Mouse (Mus musculus) liver, adult 2 months (tissue): ENCODE measurements around the gene Gm281.

ENCODE experiments used
- CTCF ChIP-seq: fragments of 200-500 bp; IDR thresholded peaks from 2 replicates; pipeline ENCODE4 v1.5.1; 2011; ENCODE audit warnings: low read depth, low read length, control low read depth
- POLR2A ChIP-seq: fragments of 200-500 bp; IDR thresholded peaks from 2 replicates; pipeline ENCODE4 v1.6.1; 2011; ENCODE audit warnings: low read length, control low read depth; ENCODE audit not compliant: insufficient read depth; ENCODE audit errors: extremely low read depth

DNA sequence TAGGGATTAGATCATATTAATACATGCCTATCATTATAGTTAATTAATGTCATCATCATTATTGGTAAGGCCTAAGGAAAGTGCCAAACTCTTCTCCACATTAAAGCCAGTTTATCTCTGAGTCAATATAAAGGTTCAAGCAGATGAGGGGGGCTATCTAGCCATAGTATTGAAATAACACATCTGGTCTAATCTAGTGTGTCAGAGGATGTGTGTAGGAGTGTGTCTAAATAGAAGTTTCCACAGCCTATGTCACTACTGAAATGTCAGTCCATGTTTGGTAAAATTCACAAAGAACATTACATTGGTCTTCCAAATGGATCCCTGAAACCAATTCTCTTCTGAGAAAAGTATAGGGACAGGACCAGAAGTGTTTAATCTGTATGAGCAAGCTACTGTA is 19.1 kb downstream of the Gm281 start:
- TF ChIP-seq CTCF (no peak), POLR2A (no peak)
